Mouse (Mus musculus) erythroblast, adult 5-6 weeks (primary cell): ENCODE measurements around the gene Spock1. TPM values are rescaled to one million over a fixed set of nuclear protein-coding genes. Genes with fewer than 3 reads are reported as not detected.

Experiments used
- ATAC-seq: replicated peaks from 2 replicates; pipeline ENCODE4 v1.8.0; 2016; ENCODE audit warnings: moderate number of reproducible peaks, mild to moderate bottlenecking, moderate TSS enrichment, inconsistent platforms; ENCODE audit not compliant: poor library complexity, low FRiP score, severe bottlenecking
- total RNA-seq, 2 experiments: library from RNA; stranded (forward) in 1 of 2; stranded (reverse) in 1 of 2; fragments of 150-400 nt in 1 of 2; fragments of 200-764, 138-1000 nt in 1 of 2; gene quantifications; 2 replicates each; pipeline versions ENCODE4 v1.2.3 to v1.2.4; 2015 to 2017; ENCODE audit warnings: low replicate concordance in 2 of 2

Gene Spock1
- total RNA-seq, 2 experiments from 2014 or later = not detected

- ATAC-seq = no peak
Measured at GRCm38 (mm10) chr13:57444977-57445376, 463.2 kb downstream of the Spock1 start.

GRCm38 (mm10) chr13:57440111-57440510, 468.0 kb downstream of the Spock1 start:
- ATAC-seq = no peak

- ATAC-seq = no peak
Measured at GRCm38 (mm10) chr13:57435726-57436220, 472.4 kb downstream of the Spock1 start.

- ATAC-seq = no peak
Measured at GRCm38 (mm10) chr13:57433848-57434247, 474.3 kb downstream of the Spock1 start.

GRCm38 (mm10) chr13:57431815-57432214, 476.3 kb downstream of the Spock1 start:
- ATAC-seq = no peak

GRCm38 (mm10) chr13:57428840-57429239, 479.3 kb downstream of the Spock1 start:
- ATAC-seq = no peak

GRCm38 (mm10) chr13:57418781-57419180, 489.4 kb downstream of the Spock1 start:
- ATAC-seq = no peak

GRCm38 (mm10) chr13:57414716-57415115, 493.4 kb downstream of the Spock1 start:
- ATAC-seq = no peak

GRCm38 (mm10) chr13:57407666-57408065, 500.5 kb downstream of the Spock1 start:
- ATAC-seq = no peak

GRCm38 (mm10) chr13:57402386-57402785, 505.7 kb downstream of the Spock1 start:
- ATAC-seq = no peak

- ATAC-seq = no peak
Measured at GRCm38 (mm10) chr13:57372141-57372700, 535.9 kb downstream of the Spock1 start.

Other genes starting within 250 kb of the Spock1 start
- 0.21 TPM in 1 of 2 replicates, not detected in the other for gene Klhl3, start 205.3 kb upstream of the Spock1 start, total RNA-seq (2015; ENCODE audit: low replicate concordance)
- 0.14 TPM in 1 of 2 replicates, not detected in the other for gene Klhl3, start 205.3 kb upstream of the Spock1 start, total RNA-seq (2017; ENCODE audit: low replicate concordance)
- 29.6 and 35.1 TPM in 2 replicates for gene Hnrnpa0, start 220.2 kb upstream of the Spock1 start, total RNA-seq (2015; ENCODE audit: low replicate concordance)
- 12.9 and 24.4 TPM in 2 replicates for gene Hnrnpa0, start 220.2 kb upstream of the Spock1 start, total RNA-seq (2017; ENCODE audit: low replicate concordance)
- 9.2 and 15.0 TPM in 2 replicates for gene Idnk, start 249.3 kb upstream of the Spock1 start, total RNA-seq (2015; ENCODE audit: low replicate concordance)
- 4.7 and 14.4 TPM in 2 replicates for gene Idnk, start 249.3 kb upstream of the Spock1 start, total RNA-seq (2017; ENCODE audit: low replicate concordance)